Mouse (Mus musculus) heart, embryonic 14.5 days (tissue): ENCODE results near the gene Borcs6. TPM values are rescaled to one million over a fixed set of nuclear protein-coding genes. Genes with fewer than 3 reads are reported as not detected.

Experiments
- ATAC-seq: fragments of 200-750 bp; cut with Nextera tagmentation; 2 replicates; pipeline ENCODE4 v1.8.0; 2017; ENCODE audit warnings: low read depth, moderate TSS enrichment; ENCODE audit not compliant: insufficient number of reproducible peaks, insufficient read depth, low FRiP score
- H3K27ac ChIP-seq, 2 experiments: fragments of 200-500 bp in 1 of 2; fragments of 300-500 bp in 1 of 2; sonication (generic) in 1 of 2; replicated peaks in 1 of 2; 2 replicates each; pipeline ENCODE4 v1.5.1; 2012 to 2014; ENCODE audit warnings: low read depth in 2 of 2, low read length in 2 of 2, control low read depth in 1 of 2, mild to moderate bottlenecking in 1 of 2, mixed read lengths in 1 of 2; ENCODE audit not compliant: control insufficient read depth in 1 of 2, insufficient read depth in 1 of 2
- H3K27me3 ChIP-seq: fragments of 300-500 bp; sonication (generic); 2 replicates; pipeline ENCODE4 v1.6.1; 2014; ENCODE audit warnings: mild to moderate bottlenecking, low read length, control low read depth; ENCODE audit not compliant: control insufficient read depth, insufficient read depth
- H3K36me3 ChIP-seq: fragments of 300-500 bp; sonication (generic); 2 replicates; pipeline ENCODE4 v1.6.1; 2014; ENCODE audit warnings: mild to moderate bottlenecking, control low read depth, low read length, mixed read lengths; ENCODE audit not compliant: control insufficient read depth, insufficient read depth
- H3K4me1 ChIP-seq, 2 experiments: fragments of 200-500 bp in 1 of 2; fragments of 300-500 bp in 1 of 2; sonication (generic) in 1 of 2; 2 replicates each; pipeline ENCODE4 v1.6.1; 2012 to 2014; ENCODE audit warnings: low read length in 2 of 2, control low read depth in 1 of 2, mixed read lengths in 1 of 2; ENCODE audit not compliant: control insufficient read depth in 2 of 2, insufficient read depth in 2 of 2
- H3K4me2 ChIP-seq: fragments of 300-500 bp; sonication (generic); 2 replicates; pipeline ENCODE4 v1.6.1; 2014; ENCODE audit warnings: mild to moderate bottlenecking, low read length
- H3K4me3 ChIP-seq, 2 experiments: fragments of 200-500 bp in 1 of 2; fragments of 300-500 bp in 1 of 2; sonication (generic) in 1 of 2; 2 replicates each; pipeline ENCODE4 v1.5.1; 2012 to 2014; ENCODE audit warnings: low read length in 2 of 2, mild to moderate bottlenecking in 2 of 2, control low read depth in 1 of 2, low read depth in 1 of 2, moderate library complexity in 1 of 2; ENCODE audit not compliant: control insufficient read depth in 1 of 2, insufficient read depth in 1 of 2
- H3K9ac ChIP-seq: fragments of 300-500 bp; sonication (generic); 2 replicates; pipeline ENCODE4 v1.6.1; 2014; ENCODE audit warnings: mild to moderate bottlenecking, low read length
- H3K9me3 ChIP-seq: fragments of 300-500 bp; sonication (generic); 2 replicates; pipeline ENCODE4 v1.6.1; 2016; ENCODE audit warnings: low read length, control low read depth; ENCODE audit not compliant: control insufficient read depth
- WGBS: fragments of 180-500 bp; shearing (Covaris S2); extraction: QIAGEN DNeasy Blood & Tissue Kit; methylation state at CpG from one replicate; pipeline ENCODE4 v1.1.7; 2014; 5-methylcytosine and 5-hydroxymethylcytosine counted together
- polyA plus RNA-seq: library from polyadenylated mRNA; unstranded; fragments of >200 nt; fragmentation: Nextera tagmentation; extraction: Ambion mirVana; gene quantifications from 2 replicates; pipeline ENCODE4 v1.2.1, GENCODE M21; 2014

Borcs6 gene
- polyA plus RNA-seq, 1 experiment from 2014 or later: 14.1 TPM

DNA sequence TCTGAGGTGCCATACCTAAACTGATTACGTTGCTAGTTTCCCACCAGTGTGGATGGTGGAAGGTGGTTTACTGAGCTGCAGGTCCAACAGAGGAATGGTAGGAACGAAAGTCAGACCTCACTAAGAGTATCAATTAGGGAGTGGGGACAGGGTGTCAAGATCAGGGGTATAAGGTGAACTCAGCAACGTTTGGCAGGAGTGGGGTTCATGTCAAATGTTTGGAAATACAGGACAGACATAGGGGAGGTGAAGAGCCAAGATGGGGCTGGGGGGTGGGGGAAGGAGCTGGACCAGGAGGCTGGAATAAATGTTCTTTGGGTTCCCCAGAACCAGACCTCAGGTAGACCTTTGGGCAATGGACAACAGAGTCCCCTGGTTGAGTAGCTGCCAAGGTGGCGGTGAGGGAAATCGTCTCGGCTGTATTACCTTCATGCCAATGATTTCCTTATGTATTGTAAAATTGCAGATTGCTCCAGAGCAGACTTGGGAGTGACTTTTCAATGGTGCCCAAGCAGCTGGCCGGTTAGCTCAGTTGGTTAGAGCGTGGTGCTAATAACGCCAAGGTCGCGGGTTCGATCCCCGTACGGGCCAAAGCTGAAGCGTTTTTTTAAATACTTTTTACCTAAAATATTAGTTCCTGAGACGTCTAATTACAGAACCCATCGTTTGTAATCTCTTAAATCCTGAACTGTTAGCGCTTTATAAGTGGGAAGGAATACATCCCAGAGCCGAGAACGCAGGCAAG, 22.9 kb upstream of the Borcs6 start:
- peaks cover 47% of the 10 kb centered on the region for H3K36me3 ChIP-seq
- peak overlapping the region; percentile 60 to 82 for H3K27ac ChIP-seq
- ATAC-seq: no peak
- H3K4me1 ChIP-seq: peaks cover 9 to 24% of the 10 kb centered on the region in 2 experiments
- 9% methylated on average over 20 of the region's 20 CpGs for WGBS
- H3K4me2 ChIP-seq: peak overlapping the region; percentile 75
- peak overlapping the region; percentile 87 for H3K9ac ChIP-seq
- H3K4me3 ChIP-seq: peak overlapping the region; percentile 74 to 76
- H3K27me3 ChIP-seq: no peaks in the 10 kb centered on the region
- no peaks in the 10 kb centered on the region for H3K9me3 ChIP-seq

DNA sequence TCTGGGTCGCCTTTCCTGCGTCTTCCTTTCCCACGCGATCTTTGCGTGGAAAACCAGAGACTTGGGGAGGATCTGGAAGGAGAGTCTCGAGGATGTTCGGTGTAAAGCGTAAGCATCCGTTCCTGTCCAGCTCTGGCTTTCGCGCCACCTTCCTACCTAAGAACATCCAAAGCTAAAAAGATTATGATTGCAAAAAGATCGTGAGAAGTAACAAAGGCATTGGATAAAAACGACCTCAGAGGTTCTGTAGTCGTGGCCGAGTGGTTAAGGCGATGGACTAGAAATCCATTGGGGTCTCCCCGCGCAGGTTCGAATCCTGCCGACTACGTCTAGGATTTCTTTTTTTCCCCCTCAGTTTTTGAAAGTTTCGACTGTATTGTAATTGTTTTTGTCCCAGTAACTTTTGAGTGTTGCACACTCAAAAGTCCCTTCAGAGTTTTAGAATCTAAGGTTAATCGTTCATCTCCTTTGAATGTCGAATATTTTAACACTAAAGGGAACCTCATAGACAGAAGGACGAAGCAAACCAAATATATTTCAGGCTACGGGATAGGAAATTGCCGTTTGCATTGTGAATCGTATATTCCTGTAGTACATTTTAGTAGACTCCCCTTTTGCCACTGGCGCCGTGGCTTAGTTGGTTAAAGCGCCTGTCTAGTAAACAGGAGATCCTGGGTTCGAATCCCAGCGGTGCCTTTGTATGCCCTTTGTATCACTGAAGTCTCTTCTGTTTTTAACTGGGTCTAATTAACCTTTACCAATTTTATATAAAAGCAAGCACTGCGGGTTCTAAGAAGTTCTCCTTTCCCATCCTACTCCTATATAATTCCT, 22.1 kb upstream of the Borcs6 start:
- H3K27ac ChIP-seq: peak overlapping the region; percentile 60 to 82
- peak overlapping the region; percentile 75 for H3K4me2 ChIP-seq
- H3K36me3 ChIP-seq: peaks cover 39% of the 10 kb centered on the region
- H3K27me3 ChIP-seq: no peaks in the 10 kb centered on the region
- H3K4me1 ChIP-seq: peaks cover 9 to 24% of the 10 kb centered on the region in 2 experiments
- under 1% methylated on average over 34 of the region's 34 CpGs for WGBS
- ATAC-seq: 0 out of 2 replicates have a peak, but pooled peaks have one; percentile 23
- H3K9ac ChIP-seq: peak overlapping the region; percentile 87
- no peaks in the 10 kb centered on the region for H3K9me3 ChIP-seq
- H3K4me3 ChIP-seq: peak overlapping the region; percentile 74 to 76

DNA sequence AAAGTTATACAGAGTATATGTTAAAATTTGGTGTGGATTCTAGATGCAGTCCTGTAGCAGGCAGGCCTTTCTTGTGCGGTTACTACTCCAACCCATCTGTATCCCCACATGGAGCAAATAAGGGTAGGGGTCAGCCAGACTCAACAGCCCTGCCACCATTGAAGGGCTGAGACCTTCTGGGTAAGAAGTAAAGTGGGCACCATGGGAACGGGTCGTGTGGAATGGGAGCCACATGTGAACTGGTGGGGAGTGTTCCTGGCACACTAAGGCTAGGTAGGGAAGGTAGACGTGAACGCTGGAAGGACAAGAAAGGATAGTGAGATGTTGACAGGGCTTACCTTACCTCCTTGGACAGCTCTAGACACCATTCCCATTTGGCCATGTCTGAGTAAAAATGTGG, 21.3 kb upstream of the Borcs6 start:
- Histone ChIP-seq H3K9me3 (no peaks in the 10 kb centered on the region), H3K9ac (no peak overlapping the region), H3K27me3 (no peaks in the 10 kb centered on the region), H3K27ac (no peak overlapping the region), H3K36me3 (peaks cover 32% of the 10 kb centered on the region), H3K4me1 (peaks cover 9 to 24% of the 10 kb centered on the region in 2 experiments), H3K4me2 (no peak overlapping the region), H3K4me3 (no peak overlapping the region)
- ATAC-seq: no peak
- 76% methylated on average over 5 of the region's 5 CpGs for WGBS

DNA sequence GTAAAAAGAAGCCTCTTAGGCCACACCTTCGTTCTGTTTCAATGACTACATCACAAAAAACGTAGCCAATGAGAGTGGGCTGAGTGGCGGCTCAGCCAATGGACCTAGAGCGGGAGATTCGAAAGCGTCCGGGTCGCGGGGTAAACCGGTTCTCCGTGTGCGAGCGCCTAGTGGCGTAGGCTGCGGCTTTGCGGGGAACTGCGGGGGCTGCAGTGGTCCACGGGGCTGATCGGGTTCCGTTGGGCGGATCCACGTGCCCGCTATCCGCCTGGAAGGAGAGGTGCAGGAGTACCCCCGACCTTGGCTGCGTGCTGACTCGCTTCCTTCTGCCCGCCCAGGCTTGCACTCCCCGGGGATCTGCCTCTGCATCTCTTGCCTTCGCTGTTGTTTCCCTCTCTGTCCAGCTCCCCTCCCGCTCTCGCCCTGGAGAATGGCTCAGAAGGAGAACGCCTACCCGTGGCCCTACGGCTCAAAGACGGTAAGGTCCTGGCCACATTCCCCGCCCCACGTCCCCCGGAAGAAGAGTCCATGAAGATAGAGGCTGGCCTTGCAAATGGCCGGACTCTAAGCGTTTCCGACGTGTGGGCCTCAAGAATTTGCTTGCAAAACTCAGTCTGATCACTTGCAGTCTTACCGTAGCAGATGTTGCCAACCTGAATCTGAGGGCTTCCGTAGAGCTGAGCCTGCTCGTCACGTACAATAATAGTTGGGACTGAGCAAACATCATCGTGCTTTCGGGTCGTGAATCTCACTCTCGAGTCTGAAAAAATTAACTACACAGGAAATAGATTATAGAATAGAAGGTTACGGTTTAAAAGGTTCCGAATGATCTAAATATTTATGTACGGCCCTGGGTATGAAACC, 13.8 kb upstream of the Borcs6 start, which contains the start of gene Aurkb:
TSS of gene Aurkb (plus strand) at position 117 of the 864 bp plus-strand sequence.
- H3K27ac ChIP-seq: peak within 1 kb of the TSS; percentile 78
- peaks cover 33% of the 10 kb centered on the region for H3K36me3 ChIP-seq
- under 1% methylated on average over 54 of the region's 54 CpGs for WGBS
- peak within 1 kb of the TSS; percentile 60 to 78 for H3K4me3 ChIP-seq
- ATAC-seq: peak; percentile 69
- H3K4me1 ChIP-seq: peaks cover 5 to 11% of the 10 kb centered on the region in 2 experiments; a peak in 3 of 4 replicates
- no peaks in the 10 kb centered on the region for H3K9me3 ChIP-seq
- H3K4me2 ChIP-seq: peak within 1 kb of the TSS; percentile 78
- peak within 1 kb of the TSS; percentile 75 for H3K9ac ChIP-seq
- no peaks in the 10 kb centered on the region for H3K27me3 ChIP-seq

DNA sequence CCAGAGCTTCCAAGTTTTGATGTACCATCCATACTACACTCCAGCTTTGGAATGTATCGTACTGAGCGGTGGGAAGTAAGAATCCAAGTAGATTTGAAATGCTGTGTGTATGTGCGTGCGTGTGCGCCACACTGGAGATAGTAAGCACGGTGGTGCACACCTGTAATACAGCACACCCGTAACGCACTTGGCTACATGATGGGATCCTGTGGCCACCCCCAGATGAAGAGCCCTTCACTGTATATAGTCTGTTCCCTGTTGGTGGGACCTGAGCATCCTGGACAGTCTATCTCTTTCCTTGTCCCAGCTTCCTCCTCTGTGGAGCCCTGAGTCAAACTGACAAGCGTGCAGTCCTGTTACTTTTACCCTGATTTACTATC, 13.1 kb upstream of the Borcs6 start:
- H3K27me3 ChIP-seq: no peaks in the 10 kb centered on the region
- H3K36me3 ChIP-seq: peaks cover 39% of the 10 kb centered on the region
- no peaks in the 10 kb centered on the region for H3K9me3 ChIP-seq
- peak overlapping the region; percentile 60 to 78 for H3K4me3 ChIP-seq
- H3K27ac ChIP-seq: peak overlapping the region; percentile 0 to 78; a peak in 2 of 4 replicates
- no peak for ATAC-seq
- peaks cover 5 to 11% of the 10 kb centered on the region in 2 experiments; a peak in 3 of 4 replicates for H3K4me1 ChIP-seq
- peak overlapping the region; percentile 78 for H3K4me2 ChIP-seq
- 7% methylated on average over 9 of the region's 9 CpGs for WGBS
- peak overlapping the region; percentile 75 for H3K9ac ChIP-seq

DNA sequence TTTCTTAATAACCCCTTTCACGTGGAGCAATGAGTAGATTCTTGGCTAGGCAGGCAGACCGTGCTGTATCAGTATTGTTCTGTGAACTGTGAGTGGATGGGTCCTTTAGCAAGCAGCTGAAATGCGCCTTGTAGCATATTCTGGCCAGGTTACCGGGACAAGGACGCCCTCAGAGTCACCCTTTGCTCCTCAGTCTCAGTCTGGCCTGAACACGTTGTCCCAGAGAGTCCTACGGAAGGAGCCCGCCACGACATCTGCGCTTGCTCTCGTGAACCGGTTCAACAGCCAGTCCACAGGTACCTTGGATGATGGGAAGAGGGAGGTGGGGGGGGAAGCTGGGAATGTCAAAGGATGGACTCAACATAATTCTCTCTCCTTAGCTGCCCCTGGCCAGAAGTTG, 11.9 kb upstream of the Borcs6 start:
- Histone ChIP-seq H3K9ac (0 out of 2 replicates have a peak overlapping the region, but pooled peaks have one; percentile 6), H3K4me3 (no peak overlapping the region), H3K27ac (no peak overlapping the region)

DNA sequence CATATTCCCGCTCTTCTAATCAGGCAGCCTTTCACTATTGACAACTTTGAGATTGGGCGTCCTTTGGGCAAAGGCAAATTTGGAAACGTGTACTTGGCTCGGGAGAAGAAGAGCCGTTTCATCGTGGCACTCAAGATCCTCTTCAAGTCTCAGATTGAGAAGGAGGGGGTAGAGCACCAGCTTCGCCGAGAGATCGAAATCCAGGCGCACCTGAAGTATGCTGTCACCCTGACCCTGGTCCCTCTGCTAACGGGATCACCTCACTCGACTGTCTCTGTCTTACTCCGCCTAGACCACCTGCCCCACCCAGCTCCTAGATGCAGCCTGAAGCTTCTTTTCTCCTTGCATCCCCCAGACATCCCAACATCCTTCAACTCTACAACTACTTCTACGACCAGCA, 11.4 kb upstream of the Borcs6 start:
- no peak for ATAC-seq
- H3K27me3 ChIP-seq: no peaks in the 10 kb centered on the region
- peaks cover 5 to 11% of the 10 kb centered on the region in 2 experiments; a peak in 3 of 4 replicates for H3K4me1 ChIP-seq
- peaks cover 45% of the 10 kb centered on the region for H3K36me3 ChIP-seq
- no peak overlapping the region for H3K4me3 ChIP-seq
- H3K9ac ChIP-seq: peak overlapping the region; percentile 21; the same call in 1 of the 2 replicates
- no peaks in the 10 kb centered on the region for H3K9me3 ChIP-seq
- WGBS: 83% methylated on average over 14 of the region's 14 CpGs
- no peak overlapping the region for H3K4me2 ChIP-seq
- no peak overlapping the region for H3K27ac ChIP-seq

More for the DNA sequence above, 11.9 kb upstream of the Borcs6 start:
- ATAC-seq: no peak
- H3K4me1 ChIP-seq: peaks cover 5 to 11% of the 10 kb centered on the region in 2 experiments; a peak in 3 of 4 replicates
- H3K36me3 ChIP-seq: peaks cover 45% of the 10 kb centered on the region
- no peaks in the 10 kb centered on the region for H3K9me3 ChIP-seq
- H3K27me3 ChIP-seq: no peaks in the 10 kb centered on the region
- peak overlapping the region; percentile 78 for H3K4me2 ChIP-seq
- whole genome bisulfite sequencing: 92% methylated on average over 12 of the region's 12 CpGs
